Mouse (Mus musculus) lung, embryonic 16.5 days (tissue): ENCODE data around the gene Hlcs. TPM values are rescaled to one million over a fixed set of nuclear protein-coding genes. Genes with fewer than 3 reads are reported as not detected.

ENCODE experiments used
- ATAC-seq: fragments of 200-750 bp; cut with Nextera tagmentation; 2 replicates; pipeline ENCODE4 v1.8.0; 2017; ENCODE audit warnings: low read depth, mild to moderate bottlenecking, moderate library complexity
- H3K27ac ChIP-seq: fragments of 300-500 bp; sonication (generic); 2 replicates; pipeline ENCODE4 v1.5.1; 2014; ENCODE audit warnings: mild to moderate bottlenecking, control low read depth, low read length
- H3K27me3 ChIP-seq: fragments of 300-500 bp; sonication (generic); 2 replicates; pipeline ENCODE4 v1.6.1; 2014; ENCODE audit warnings: low read depth, low read length, mixed read lengths; ENCODE audit not compliant: control insufficient read depth, insufficient read depth
- H3K36me3 ChIP-seq: fragments of 300-500 bp; sonication (generic); 2 replicates; pipeline ENCODE4 v1.6.1; 2014; ENCODE audit warnings: low read length; ENCODE audit not compliant: control insufficient read depth, insufficient read depth
- H3K4me1 ChIP-seq: fragments of 300-500 bp; sonication (generic); replicated peaks from 2 replicates; pipeline ENCODE4 v1.6.1; 2014; ENCODE audit warnings: low read length, mixed read lengths; ENCODE audit not compliant: control insufficient read depth, insufficient read depth
- H3K4me2 ChIP-seq: fragments of 300-500 bp; sonication (generic); 2 replicates; pipeline ENCODE4 v1.6.1; 2014; ENCODE audit warnings: low read depth, low read length, control low read depth
- H3K4me3 ChIP-seq: fragments of 300-500 bp; sonication (generic); 2 replicates; pipeline ENCODE4 v1.5.1; 2014; ENCODE audit warnings: mild to moderate bottlenecking, low read length, control low read depth
- H3K9ac ChIP-seq: fragments of 300-500 bp; sonication (generic); 2 replicates; pipeline ENCODE4 v1.6.1; 2014; ENCODE audit warnings: low read length, control low read depth
- H3K9me3 ChIP-seq: fragments of 300-500 bp; sonication (generic); 2 replicates; pipeline ENCODE4 v1.6.1; 2016; ENCODE audit warnings: low read length; ENCODE audit not compliant: control insufficient read depth
- WGBS: fragments of 180-500 bp; shearing (Covaris S2); extraction: QIAGEN DNeasy Blood & Tissue Kit; methylation state at CpG from one replicate; pipeline ENCODE4 v1.1.7; 2014; 5-methylcytosine and 5-hydroxymethylcytosine counted together
- polyA plus RNA-seq: library from polyadenylated mRNA; unstranded; fragments of >200 nt; fragmentation: Nextera tagmentation; extraction: Ambion mirVana; gene quantifications from 2 replicates; pipeline ENCODE4 v1.2.1, GENCODE M21; 2015

Hlcs gene
- polyA plus RNA-seq, 1 experiment from 2014 or later, result 7.5 TPM

DNA sequence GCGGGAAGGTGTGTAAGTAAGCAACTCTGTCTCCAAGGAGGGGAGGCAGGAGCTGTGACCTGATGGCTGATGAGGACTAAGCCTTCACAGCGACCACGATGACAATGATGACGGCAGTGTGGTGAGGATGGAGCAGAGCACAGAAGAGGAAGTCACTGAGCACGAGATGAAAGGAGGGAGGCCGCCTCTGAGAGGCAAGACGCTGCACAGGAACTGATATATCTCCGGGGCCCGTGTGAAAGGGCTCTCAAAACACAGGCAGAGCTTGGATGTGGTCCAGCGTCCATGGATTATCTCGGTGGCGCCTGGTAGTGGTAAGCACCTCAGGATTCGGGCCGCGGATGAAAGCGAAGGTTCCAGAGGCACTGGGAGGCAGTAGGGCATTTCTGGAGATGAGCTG lies 127.9 kb downstream of the Hlcs start:
- Histone ChIP-seq H3K36me3 (no peaks in the 10 kb centered on the region), H3K9ac (no peak overlapping the region), H3K4me1 (no peaks in the 10 kb centered on the region), H3K4me3 (no peak overlapping the region), H3K4me2 (no peak overlapping the region), H3K27me3 (no peaks in the 10 kb centered on the region), H3K9me3 (no peaks in the 10 kb centered on the region), H3K27ac (no peak overlapping the region)
- WGBS, result 39% methylated on average over 16 of the region's 16 CpGs
- peak; percentile 28; the same call in 1 of the 2 replicates for ATAC-seq

DNA sequence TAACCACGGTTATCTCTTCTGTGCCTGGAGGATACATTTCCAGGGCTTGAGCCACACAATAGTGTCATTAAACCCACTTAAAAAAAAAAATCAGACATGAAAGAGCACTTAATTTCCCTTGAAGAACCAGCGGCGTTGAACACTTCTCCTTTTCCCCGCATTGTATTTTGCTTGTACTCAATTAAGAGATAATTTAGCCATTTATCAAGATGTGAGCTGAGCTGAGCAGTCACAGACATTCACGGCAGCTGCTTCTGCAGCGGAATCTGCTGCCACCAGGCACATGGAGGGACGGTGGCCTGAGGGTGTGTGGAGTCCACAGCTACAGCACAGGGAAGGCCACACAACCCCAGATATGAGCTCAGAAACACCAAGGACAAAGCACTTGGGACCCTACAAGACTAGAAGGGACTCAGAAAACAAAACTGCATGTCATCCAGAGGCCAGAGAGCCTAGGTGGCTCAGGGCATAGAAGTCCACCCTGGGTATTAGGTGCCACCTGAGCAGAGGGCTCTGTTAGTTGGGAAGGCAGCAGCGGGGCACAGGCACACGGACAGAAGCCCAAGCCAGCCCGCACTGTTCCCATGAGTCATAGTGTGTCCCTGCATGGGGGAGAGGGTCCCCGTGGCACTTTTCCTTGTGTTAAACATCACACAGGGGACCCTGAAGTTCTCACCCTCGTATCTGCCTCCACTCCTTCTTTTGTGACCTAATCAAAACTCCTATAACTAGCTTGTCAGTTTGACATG lies 133.1 kb downstream of the Hlcs start:
- ATAC-seq, result no peak
- H3K4me3 ChIP-seq, result no peak overlapping the region
- H3K4me2 ChIP-seq, result no peak overlapping the region
- H3K36me3 ChIP-seq, result no peaks in the 10 kb centered on the region
- no peak overlapping the region for H3K27ac ChIP-seq
- peaks cover 6% of the 10 kb centered on the region; the same call in 1 of the 2 replicates for H3K27me3 ChIP-seq
- no peaks in the 10 kb centered on the region for H3K4me1 ChIP-seq
- 52% methylated on average over 12 of the region's 12 CpGs for WGBS
- no peak overlapping the region for H3K9ac ChIP-seq
- no peaks in the 10 kb centered on the region for H3K9me3 ChIP-seq

DNA sequence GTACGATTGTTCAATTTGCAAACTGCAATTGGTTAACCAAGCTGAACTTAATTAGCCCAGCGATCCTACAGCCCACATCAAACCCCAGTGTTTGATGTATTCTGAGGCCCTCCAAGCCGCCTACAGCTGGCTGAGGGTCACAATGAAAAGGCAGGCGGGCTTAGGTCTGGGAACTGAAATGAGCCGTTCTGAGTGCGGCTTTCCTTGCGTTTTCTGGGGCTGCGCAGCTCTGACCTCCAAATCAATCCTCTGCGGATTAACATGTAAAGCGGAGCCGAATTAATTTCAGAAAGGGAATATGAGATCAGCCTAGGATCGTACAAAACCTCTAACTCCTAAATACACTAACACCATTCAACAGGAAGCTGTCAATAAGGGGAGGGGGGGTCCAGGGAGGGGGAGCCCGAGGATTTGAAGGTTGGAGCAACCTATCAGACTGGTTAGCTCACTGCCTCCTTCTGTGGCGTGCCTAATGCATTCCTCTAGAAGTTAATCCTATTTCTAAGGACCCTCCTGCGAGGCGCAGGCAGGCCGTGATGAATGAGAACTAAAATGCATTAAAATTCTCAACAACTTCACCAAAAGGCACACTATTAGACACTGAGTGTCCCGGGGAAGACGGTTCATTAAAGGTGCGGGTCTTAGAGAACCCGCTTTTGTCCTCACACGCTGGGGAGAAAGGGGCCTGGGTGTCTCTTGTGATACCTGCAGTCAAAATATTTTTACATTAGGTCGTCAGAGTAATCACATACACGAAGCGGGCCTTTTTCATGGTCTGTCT lies 133.8 kb downstream of the Hlcs start:
- H3K36me3 ChIP-seq, result no peaks in the 10 kb centered on the region
- H3K4me1 ChIP-seq, result no peaks in the 10 kb centered on the region
- no peak overlapping the region for H3K27ac ChIP-seq
- peaks cover 6% of the 10 kb centered on the region; the same call in 1 of the 2 replicates for H3K27me3 ChIP-seq
- no peaks in the 10 kb centered on the region for H3K9me3 ChIP-seq
- H3K9ac ChIP-seq, result no peak overlapping the region
- 44% methylated on average over 25 of the region's 25 CpGs for WGBS
- ATAC-seq, result no peak
- H3K4me3 ChIP-seq, result no peak overlapping the region
- no peak overlapping the region for H3K4me2 ChIP-seq

DNA sequence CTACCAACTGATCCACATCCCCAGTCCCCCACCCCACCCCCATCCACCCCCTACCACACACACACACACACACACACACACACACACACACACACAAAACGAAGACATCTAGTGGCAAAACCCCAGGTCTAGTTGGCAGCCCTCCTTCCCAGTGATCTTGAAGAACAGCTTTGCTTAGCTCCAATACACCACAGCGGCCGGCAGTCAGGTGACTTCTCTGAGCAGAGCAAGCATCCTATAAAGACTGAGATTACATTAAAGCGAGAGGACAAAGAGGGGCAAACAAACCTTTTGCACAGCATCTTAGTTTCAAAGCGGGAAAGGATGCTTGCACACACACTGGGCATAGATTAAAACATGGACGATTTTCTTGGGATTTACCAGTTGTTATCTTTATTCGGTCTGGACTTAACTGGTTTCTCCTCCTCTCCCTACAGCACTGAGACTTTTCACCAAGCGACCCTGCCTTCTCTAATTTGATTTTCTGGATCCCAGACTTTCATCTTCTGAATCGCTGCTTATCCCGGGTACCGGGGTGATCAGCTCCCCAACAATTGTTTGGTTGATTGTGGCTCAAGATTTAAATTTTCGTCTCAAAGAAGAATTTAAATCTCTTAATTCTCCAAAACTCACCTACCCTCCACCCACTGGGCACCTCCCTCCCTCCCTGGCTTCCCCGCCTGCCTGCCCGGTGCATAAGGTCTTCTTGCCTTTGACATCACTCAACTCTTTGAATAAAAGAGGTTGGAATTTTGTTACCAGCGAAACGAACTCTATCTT lies 134.7 kb downstream of the Hlcs start:
- Histone ChIP-seq H3K4me3 (no peak overlapping the region), H3K27me3 (peaks cover 6% of the 10 kb centered on the region; the same call in 1 of the 2 replicates), H3K4me2 (no peak overlapping the region), H3K36me3 (no peaks in the 10 kb centered on the region), H3K9ac (no peak overlapping the region), H3K9me3 (no peaks in the 10 kb centered on the region), H3K27ac (no peak overlapping the region), H3K4me1 (no peaks in the 10 kb centered on the region)
- WGBS, result 76% methylated on average over 16 of the region's 16 CpGs
- ATAC-seq, result no peak

DNA sequence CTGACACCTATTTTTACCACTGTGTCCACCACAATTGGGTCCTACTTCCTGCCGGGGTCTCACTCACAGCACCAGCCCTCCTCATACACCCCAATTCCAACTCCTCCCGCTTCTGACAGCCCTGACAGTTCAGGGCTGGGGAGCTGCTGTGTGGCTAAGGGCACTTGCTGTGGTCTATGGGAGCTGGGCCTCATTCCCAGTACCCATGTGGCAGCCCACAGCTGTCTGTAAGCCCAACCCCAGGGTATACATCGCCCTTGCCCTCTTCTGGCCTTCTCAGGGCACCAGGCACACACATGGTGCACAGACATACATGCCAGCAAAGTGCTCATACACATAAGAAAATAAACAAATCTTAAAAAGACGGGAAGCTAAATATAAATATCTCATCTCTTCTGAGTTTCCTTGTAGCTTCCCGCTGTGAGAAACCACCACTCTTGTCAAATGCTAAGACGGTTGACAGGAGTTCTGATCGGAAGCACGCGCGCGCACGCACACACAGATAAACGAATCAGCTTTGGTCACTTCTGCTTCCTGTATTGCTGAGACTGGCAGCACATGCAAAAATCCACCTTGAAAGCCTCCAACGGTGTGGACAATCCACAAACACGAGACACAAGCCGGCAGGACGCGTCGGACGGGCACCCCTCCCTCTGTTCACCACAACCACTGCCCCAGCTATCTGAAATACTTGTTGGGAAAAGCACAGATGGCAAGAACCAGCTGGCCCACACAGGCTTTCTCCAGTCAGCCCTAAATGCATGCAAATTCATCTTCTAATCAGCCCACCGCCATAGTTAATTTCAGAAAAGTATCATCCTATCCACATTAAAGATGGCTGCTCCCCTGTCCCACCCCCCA lies 136.1 kb downstream of the Hlcs start:
- no peak overlapping the region for H3K4me3 ChIP-seq
- H3K9me3 ChIP-seq, result no peaks in the 10 kb centered on the region
- no peak overlapping the region for H3K4me2 ChIP-seq
- no peak for ATAC-seq
- no peaks in the 10 kb centered on the region for H3K36me3 ChIP-seq
- no peak overlapping the region for H3K27ac ChIP-seq
- 70% methylated on average over 21 of the region's 21 CpGs for WGBS
- no peaks in the 10 kb centered on the region for H3K4me1 ChIP-seq
- peaks cover 6% of the 10 kb centered on the region; the same call in 1 of the 2 replicates for H3K27me3 ChIP-seq
- H3K9ac ChIP-seq, result no peak overlapping the region

- peaks cover 6% of the 10 kb centered on the region; the same call in 1 of the 2 replicates for H3K27me3 ChIP-seq
- H3K4me2 ChIP-seq, result no peak overlapping the region
- H3K27ac ChIP-seq, result no peak overlapping the region
- WGBS, result 64% methylated on average over 7 of the region's 7 CpGs
- H3K36me3 ChIP-seq, result no peaks in the 10 kb centered on the region
- no peak for ATAC-seq
- no peaks in the 10 kb centered on the region for H3K4me1 ChIP-seq
- no peak overlapping the region for H3K9ac ChIP-seq
- no peak overlapping the region for H3K4me3 ChIP-seq
- H3K9me3 ChIP-seq, result no peaks in the 10 kb centered on the region
Measured at GRCm38 (mm10) chr16:94175366-94175986, 137.9 kb downstream of the Hlcs start.

DNA sequence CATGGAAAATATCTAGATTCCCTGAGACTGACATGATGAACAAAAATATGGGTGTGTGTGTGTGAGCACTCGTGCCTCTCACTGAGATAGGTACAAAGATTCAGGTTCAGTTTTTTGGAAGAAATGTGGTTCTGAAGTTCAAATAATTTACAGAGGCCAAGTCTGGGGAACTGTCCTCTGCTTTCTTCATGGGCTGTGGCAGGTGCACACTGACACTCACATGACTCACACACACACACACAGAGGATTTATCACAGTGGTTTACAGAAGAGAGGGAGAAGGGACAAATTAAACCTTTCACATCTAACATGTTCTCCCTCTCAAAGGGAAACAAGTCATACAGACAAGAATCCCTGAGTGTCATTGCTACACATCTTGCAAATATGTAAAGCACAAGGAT lies 140.0 kb downstream of the Hlcs start:
- no peak overlapping the region for H3K9ac ChIP-seq
- H3K4me1 ChIP-seq, result no peaks in the 10 kb centered on the region
- H3K27me3 ChIP-seq, result no peaks in the 10 kb centered on the region
- no peaks in the 10 kb centered on the region for H3K9me3 ChIP-seq
- H3K4me3 ChIP-seq, result no peak overlapping the region
- 74% methylated on average over 1 of the region's 1 CpGs for WGBS
- no peak for ATAC-seq
- H3K4me2 ChIP-seq, result no peak overlapping the region
- H3K27ac ChIP-seq, result no peak overlapping the region
- H3K36me3 ChIP-seq, result no peaks in the 10 kb centered on the region

DNA sequence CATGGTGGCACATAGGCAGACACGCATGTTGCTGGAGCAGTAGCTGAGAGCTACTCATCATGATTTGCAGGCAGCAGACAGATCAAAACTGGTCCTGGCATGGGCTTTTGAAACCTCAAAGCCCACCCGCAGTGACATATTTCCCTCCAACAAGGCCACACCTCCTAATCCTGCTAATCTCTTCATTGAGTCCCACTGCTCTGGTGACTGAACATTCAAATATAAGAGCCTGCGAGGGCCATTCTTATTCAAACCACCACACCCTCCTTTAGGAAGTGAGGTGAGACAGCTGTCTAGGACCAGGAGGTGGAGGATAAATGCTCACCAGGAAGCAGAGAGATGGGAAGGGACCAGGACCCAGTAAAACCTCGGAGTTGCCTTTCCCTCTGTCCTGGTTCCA lies 143.2 kb downstream of the Hlcs start:
- H3K4me3 ChIP-seq, result no peak overlapping the region
- no peak overlapping the region for H3K4me2 ChIP-seq
- no peaks in the 10 kb centered on the region for H3K27me3 ChIP-seq
- no peak overlapping the region for H3K9ac ChIP-seq
- 57% methylated on average over 4 of the region's 4 CpGs for WGBS
- no peaks in the 10 kb centered on the region for H3K36me3 ChIP-seq
- ATAC-seq, result no peak
- no peaks in the 10 kb centered on the region for H3K9me3 ChIP-seq
- no peak overlapping the region for H3K27ac ChIP-seq
- H3K4me1 ChIP-seq, result no peaks in the 10 kb centered on the region
